Mouse (Mus musculus) MEL (cell line): ENCODE measurements around the gene Usp18. TPM values are rescaled to one million over a fixed set of nuclear protein-coding genes. Genes with fewer than 3 reads are reported as not detected.

Experiments
- DNase-seq: peaks from one replicate; pipeline ENCODE4 v3.0.0; 2011; ENCODE audit warnings: low read depth, low spot score
- H3K27ac ChIP-seq: 2 replicates; pipeline ENCODE4 v1.5.1; 2012; ENCODE audit warnings: low read depth, mild to moderate bottlenecking, control low read depth, low read length, moderate library complexity; ENCODE audit not compliant: control insufficient read depth
- H3K27me3 ChIP-seq, 2 experiments: fragments of 150-350 bp in 1 of 2; sonication (generic) in 1 of 2; 2 replicates each; pipeline ENCODE4 v1.6.1; 2012; ENCODE audit warnings: low read length in 2 of 2, mild to moderate bottlenecking in 2 of 2, improper control_type of control experiment in 1 of 2, moderate library complexity in 1 of 2; ENCODE audit not compliant: insufficient read depth in 2 of 2, control insufficient read depth in 1 of 2
- H3K36me3 ChIP-seq, 2 experiments: 2 replicates each; pipeline ENCODE4 v1.6.1; 2012 to 2014; ENCODE audit warnings: low read length in 2 of 2, improper control_type of control experiment in 1 of 2, inconsistent platforms in 1 of 2, mild to moderate bottlenecking in 1 of 2; ENCODE audit not compliant: insufficient read depth in 2 of 2, control insufficient read depth in 1 of 2
- H3K4me1 ChIP-seq, 2 experiments: fragments of 150-350 bp in 1 of 2; sonication (generic) in 1 of 2; 2 replicates each; pipeline ENCODE4 v1.6.1; 2012; ENCODE audit warnings: low read length in 2 of 2, improper control_type of control experiment in 1 of 2, mild to moderate bottlenecking in 1 of 2; ENCODE audit not compliant: insufficient read depth in 2 of 2, control insufficient read depth in 1 of 2
- H3K4me3 ChIP-seq, 2 experiments: fragments of 150-350 bp in 1 of 2; sonication (generic) in 1 of 2; 2 replicates each; pipeline ENCODE4 v1.5.1; 2012; ENCODE audit warnings: low read depth in 2 of 2, low read length in 2 of 2, mild to moderate bottlenecking in 2 of 2, moderate library complexity in 2 of 2, control low read depth in 1 of 2, improper control_type of control experiment in 1 of 2; ENCODE audit not compliant: control insufficient read depth in 1 of 2, insufficient read depth in 1 of 2
- H3K79me2 ChIP-seq: 2 replicates; pipeline ENCODE4 v1.6.1; 2012; ENCODE audit warnings: mild to moderate bottlenecking, low read length, moderate library complexity; ENCODE audit not compliant: control insufficient read depth, poor library complexity, insufficient read depth
- H3K9ac ChIP-seq: 2 replicates; pipeline ENCODE4 v1.6.1; 2012; ENCODE audit warnings: low read depth, mild to moderate bottlenecking, control low read depth, low read length, moderate library complexity; ENCODE audit not compliant: control insufficient read depth, poor library complexity, severe bottlenecking
- H3K9me3 ChIP-seq: fragments of 150-350 bp; sonication (generic); replicated peaks from 2 replicates; pipeline ENCODE4 v1.6.1; 2012; ENCODE audit warnings: mild to moderate bottlenecking, low read length, improper control_type of control experiment, moderate library complexity; ENCODE audit not compliant: insufficient read depth
- ELF1 ChIP-seq: IDR thresholded peaks from 2 replicates; pipeline ENCODE4 v1.6.1; 2014; ENCODE audit warnings: low read depth, mild to moderate bottlenecking, inconsistent platforms, low read length, improper control_type of control experiment, moderate library complexity
- ETS1 ChIP-seq: IDR thresholded peaks from 2 replicates; pipeline ENCODE4 v1.6.1; 2012; ENCODE audit warnings: low read depth, mild to moderate bottlenecking, inconsistent platforms, low read length, improper control_type of control experiment, moderate library complexity
- JUND ChIP-seq: IDR thresholded peaks from 2 replicates; pipeline ENCODE4 v1.6.1; 2011; ENCODE audit warnings: low read depth, mild to moderate bottlenecking, improper control_type of control experiment, low read length
- MEF2A ChIP-seq: IDR thresholded peaks from 2 replicates; pipeline ENCODE4 v1.6.1; 2014; ENCODE audit warnings: low read depth, mild to moderate bottlenecking, inconsistent platforms, low read length, improper control_type of control experiment; ENCODE audit not compliant: poor library complexity, insufficient replicate concordance, severe bottlenecking; ENCODE audit errors: extremely low read depth
- MYB ChIP-seq: IDR thresholded peaks from 2 replicates; pipeline ENCODE4 v1.6.1; 2011; ENCODE audit warnings: mild to moderate bottlenecking, low read depth, low read length, improper control_type of control experiment
- MYC ChIP-seq: IDR thresholded peaks from 2 replicates; pipeline ENCODE4 v1.6.1; 2011; ENCODE audit warnings: low read depth, mild to moderate bottlenecking, low read length, improper control_type of control experiment, moderate library complexity
- POLR2A ChIP-seq, 2 experiments: IDR thresholded peaks; 2 replicates each; pipeline ENCODE4 v1.6.1; 2011 to 2012; ENCODE audit warnings: low read length in 2 of 2, mild to moderate bottlenecking in 2 of 2, control low read depth in 1 of 2, improper control_type of control experiment in 1 of 2, low read depth in 1 of 2, moderate library complexity in 1 of 2; ENCODE audit not compliant: control insufficient read depth in 1 of 2, insufficient read depth in 1 of 2, poor library complexity in 1 of 2
- POLR2AphosphoS5 ChIP-seq: IDR thresholded peaks from 2 replicates; pipeline ENCODE4 v1.6.1; 2012; ENCODE audit warnings: low read depth, borderline replicate concordance, mild to moderate bottlenecking, inconsistent platforms, low read length, moderate library complexity, mixed read lengths
- SMC3 ChIP-seq: IDR thresholded peaks from 2 replicates; pipeline ENCODE4 v1.6.1; 2011; ENCODE audit warnings: low read depth, low read length, improper control_type of control experiment
- TAL1 ChIP-seq: IDR thresholded peaks from 2 replicates; pipeline ENCODE4 v1.6.1; 2012; ENCODE audit warnings: mild to moderate bottlenecking, inconsistent platforms, low read length, moderate library complexity, mixed read lengths
- TBP ChIP-seq: IDR thresholded peaks from 2 replicates; pipeline ENCODE4 v1.8.0; 2011; ENCODE audit warnings: low read depth, low read length, improper control_type of control experiment
- USF2 ChIP-seq, 2 experiments: IDR thresholded peaks; 2 replicates each; pipeline ENCODE4 v1.6.1; 2011 to 2012; ENCODE audit warnings: improper control_type of control experiment in 2 of 2, low read length in 2 of 2, borderline replicate concordance in 1 of 2, inconsistent platforms in 1 of 2, low read depth in 1 of 2, mild to moderate bottlenecking in 1 of 2; ENCODE audit not compliant: insufficient read depth in 1 of 2
- polyA plus RNA-seq, 2 experiments: library from polyadenylated mRNA; stranded (reverse) in 1 of 2; unstranded in 1 of 2; fragments of >175 nt in 1 of 2; fragments of >200 nt in 1 of 2; gene quantifications; 2 replicates each; pipeline versions ENCODE4 v1.2.1 to v1.2.4; 2012; ENCODE audit warnings: low replicate concordance in 2 of 2, low read depth in 1 of 2; ENCODE audit not compliant: insufficient read length in 2 of 2, insufficient read depth in 1 of 2, missing spikeins in 1 of 2
- total RNA-seq: library from RNA; depleted of rRNA; stranded (reverse); fragments of 300-350 nt; gene quantifications from 2 replicates; pipeline ENCODE4 v1.2.3, GENCODE M21; 2012

Gene Usp18
- total and polyA plus RNA-seq, 3 experiments: 0.71 to 0.85 TPM; not detected in 1

DNA sequence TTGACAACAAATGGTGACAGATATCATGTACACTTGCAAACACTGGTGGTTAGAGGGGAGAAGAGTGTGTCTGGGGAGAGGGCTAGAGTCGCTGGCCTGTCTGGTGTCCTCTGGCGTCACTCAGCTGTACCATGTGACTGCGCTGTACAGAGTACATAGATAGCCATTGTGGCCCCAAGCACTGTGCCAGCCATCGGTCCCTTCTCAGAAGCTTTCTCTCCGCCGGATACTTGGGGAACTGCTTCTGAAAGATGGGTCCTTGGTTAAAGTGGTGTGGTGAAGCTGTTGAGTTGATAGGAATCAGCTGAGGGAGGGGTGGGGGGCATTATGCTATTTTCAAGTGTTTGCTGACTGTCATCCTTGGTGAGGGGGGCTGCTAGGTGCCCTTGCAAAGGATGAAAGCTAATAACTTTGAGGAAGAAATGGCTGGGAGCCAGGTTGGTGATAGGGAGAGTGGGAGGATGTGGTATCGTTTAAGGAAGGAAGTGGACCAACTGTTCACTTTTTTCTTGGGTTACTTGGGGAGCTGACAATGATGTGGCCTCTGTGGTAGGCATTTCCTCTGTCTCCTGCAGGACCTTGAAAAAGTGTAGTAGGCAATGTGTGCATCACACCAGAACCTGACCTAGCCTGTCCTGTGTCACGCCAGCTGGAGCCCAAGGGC lies 30.9 kb upstream of the Usp18 start (continued):
- TF ChIP-seq MYB (peak; percentile 63; the same call in 1 of the 2 replicates), ELF1 (no peak), SMC3 (no peak)
- TF ChIP-seq, all 39 proteins: peak for 9

DNA sequence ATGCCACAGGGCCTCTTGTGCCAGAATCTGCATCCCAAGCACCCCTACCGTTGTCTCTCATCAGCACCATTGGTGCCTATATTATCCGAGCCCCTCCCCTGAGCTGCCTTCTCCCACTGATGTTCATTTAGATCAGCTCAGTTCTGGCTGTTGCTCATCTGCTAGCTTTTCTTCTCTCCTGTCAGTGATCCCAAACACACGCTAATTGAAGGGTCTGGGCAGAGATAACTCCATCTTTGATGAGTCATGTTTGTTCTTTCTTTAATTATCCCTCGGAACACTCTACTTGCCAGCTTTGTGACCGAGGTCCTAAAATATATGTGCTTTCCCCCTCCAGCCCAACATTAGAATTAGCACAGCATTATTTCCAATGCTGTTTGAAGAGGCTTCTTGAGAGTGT lies 30.4 kb upstream of the Usp18 start:
- Histone ChIP-seq H3K36me3 (peaks cover 0 to 24% of the 10 kb centered on the region in 2 experiments; a peak in 2 of 4 replicates), H3K79me2 (no peaks in the 10 kb centered on the region), H3K27me3 (no peaks in the 10 kb centered on the region), H3K9me3 (no peaks in the 10 kb centered on the region), H3K27ac (peak overlapping the region; percentile 58)
- no peak for DNase-seq
- TF ChIP-seq JUND (peak; percentile 62; the same call in 1 of the 2 replicates), TAL1 (no peak), MEF2A (no peak), MYC (no peak), ETS1 (no peak; the same call in 1 of the 2 replicates), TBP (0 out of 2 replicates have a peak, but pooled peaks have one; percentile 6), USF2 (IDR thresholded peaks at IDR 0.05; ENCODE audit: borderline replicate concordance in 1 of 2, insufficient read depth in 1 of 2, low read depth in 1 of 2, low read length in 2 of 2) (no peak), POLR2A (IDR thresholded peaks at IDR 0.05; ENCODE audit: control insufficient read depth in 1 of 2, insufficient read depth in 1 of 2, low read depth in 1 of 2, low read length in 2 of 2, poor library complexity in 1 of 2) (no peak)
- TF ChIP-seq, all 39 proteins: peak for 2
- Histone ChIP-seq H3K4me1 (peaks cover 6 to 29% of the 10 kb centered on the region in 2 experiments), H3K4me3 (no peak overlapping the region), H3K9ac (no peak overlapping the region)

DNA sequence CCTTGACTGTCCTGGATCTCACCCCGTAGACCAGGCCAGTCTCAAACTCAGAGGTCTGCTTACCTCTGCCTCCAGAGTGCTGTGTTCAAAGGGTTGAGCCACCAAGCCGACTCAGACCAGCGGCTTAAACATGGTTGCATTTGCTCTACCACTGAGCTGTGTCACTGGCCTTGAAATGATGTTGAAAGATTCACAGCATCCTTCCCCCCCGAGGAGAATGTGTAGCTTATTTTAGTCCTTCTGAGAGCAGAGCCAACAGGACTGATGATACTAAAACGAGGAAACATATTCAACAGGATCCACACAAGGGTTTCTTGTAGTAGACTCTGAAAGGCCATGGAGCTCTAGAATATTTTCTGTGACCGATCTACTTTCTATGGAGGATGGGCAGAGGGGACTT lies 29.8 kb upstream of the Usp18 start:
- H3K27me3 ChIP-seq: no peaks in the 10 kb centered on the region
- H3K27ac ChIP-seq: peak overlapping the region; percentile 58; the same call in 1 of the 2 replicates
- H3K36me3 ChIP-seq: peaks cover 0 to 24% of the 10 kb centered on the region in 2 experiments; a peak in 2 of 4 replicates
- H3K79me2 ChIP-seq: no peaks in the 10 kb centered on the region
- H3K4me3 ChIP-seq: no peak overlapping the region
- H3K9ac ChIP-seq: no peak overlapping the region
- TF ChIP-seq POLR2AphosphoS5: no peak
- H3K4me1 ChIP-seq: peaks cover 6 to 29% of the 10 kb centered on the region in 2 experiments
- DNase-seq: no peak
- H3K9me3 ChIP-seq: no peaks in the 10 kb centered on the region
